Mouse (Mus musculus): ENCODE measurements around the gene Rpl3.

The Rpl3 gene

DNA sequence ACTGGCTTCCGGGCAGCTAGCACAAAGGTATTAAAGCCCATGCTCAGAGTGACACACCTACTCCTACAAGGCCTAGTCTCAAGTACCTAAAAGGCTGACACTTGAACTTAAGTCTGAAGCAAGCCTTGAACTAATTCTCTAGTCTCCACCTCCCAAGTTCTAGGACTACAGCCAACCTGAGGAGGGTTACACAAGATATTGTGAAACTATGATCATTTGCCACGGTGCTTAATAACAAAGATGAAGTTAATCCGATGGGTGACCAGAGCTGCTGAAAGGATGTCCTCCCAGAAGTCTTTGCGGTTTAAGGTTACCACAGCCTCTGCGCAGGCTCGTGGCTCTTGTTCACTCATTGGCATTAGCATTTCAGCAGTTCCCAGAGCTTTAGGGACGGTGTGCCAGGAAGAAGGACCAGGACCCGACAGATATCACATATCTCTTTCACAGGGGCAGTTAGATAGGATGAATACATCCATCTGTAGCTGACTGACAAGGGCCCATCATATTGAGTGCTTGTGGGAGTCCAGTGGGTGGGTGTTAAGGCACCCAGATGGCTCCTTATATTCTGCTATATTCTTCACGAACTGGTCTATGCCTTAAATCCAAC lies 4.2 kb downstream of the Rpl3 start:
- no peak for DNase-seq (ENCODE audit: low spot score)

GRCm38 (mm10) chr15:80083740-80084139 lies 7.9 kb downstream of the Rpl3 start:
- DNase-seq (ENCODE audit: low spot score): no peak

DNA sequence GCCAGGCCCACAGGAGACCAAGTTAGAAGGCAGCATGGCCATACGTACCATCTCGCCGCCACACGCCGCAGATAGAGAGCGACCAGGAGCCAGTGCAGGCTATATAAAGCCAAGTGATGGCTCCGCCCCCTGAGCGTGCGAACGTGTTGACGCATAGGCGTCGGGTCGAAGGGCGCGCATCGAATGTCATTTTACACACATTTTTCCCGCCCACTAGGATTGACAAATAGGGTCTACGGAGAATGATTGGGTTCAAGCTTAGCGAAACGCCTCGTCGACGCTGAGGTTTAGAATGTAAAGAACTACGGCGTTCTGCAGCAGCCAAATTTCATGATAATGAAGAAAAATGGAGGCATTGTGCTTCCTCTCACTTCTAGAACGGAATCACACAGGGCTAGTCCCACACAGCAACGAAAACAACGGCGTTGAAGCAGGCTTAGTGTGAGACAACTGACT lies 8.4 kb downstream of the Rpl3 start:
- peak; percentile 99 for DNase-seq (ENCODE audit: low spot score)

DNA sequence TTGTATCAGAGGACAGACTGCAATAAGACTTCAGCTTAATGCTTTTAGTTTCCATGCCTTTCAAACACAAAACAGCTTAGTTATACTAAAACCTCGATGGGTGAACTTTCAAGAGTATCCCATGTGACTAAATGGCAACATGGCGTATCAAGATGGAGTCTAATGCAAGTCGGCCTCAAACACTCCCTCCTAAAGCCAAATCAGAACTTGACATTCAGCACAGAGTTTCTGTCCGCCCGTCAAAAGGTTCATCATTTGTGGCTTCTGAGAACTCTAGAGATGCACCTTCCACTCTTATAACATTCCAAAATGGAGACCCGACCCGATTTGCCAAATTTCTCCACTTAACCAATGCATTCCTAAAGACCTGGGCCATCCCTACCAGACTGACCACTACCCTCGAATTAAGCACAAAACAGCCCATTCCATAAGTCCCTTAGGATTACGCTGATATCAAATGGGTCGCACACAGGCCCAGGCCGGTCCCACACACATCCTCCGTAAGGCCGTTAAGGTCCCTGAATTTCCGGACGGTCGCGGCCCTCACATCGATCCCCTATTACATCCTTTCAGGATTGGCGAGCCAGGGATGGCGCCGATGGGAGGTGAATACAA lies 8.9 kb downstream of the Rpl3 start:
- no peak for DNase-seq (ENCODE audit: low spot score)

DNA sequence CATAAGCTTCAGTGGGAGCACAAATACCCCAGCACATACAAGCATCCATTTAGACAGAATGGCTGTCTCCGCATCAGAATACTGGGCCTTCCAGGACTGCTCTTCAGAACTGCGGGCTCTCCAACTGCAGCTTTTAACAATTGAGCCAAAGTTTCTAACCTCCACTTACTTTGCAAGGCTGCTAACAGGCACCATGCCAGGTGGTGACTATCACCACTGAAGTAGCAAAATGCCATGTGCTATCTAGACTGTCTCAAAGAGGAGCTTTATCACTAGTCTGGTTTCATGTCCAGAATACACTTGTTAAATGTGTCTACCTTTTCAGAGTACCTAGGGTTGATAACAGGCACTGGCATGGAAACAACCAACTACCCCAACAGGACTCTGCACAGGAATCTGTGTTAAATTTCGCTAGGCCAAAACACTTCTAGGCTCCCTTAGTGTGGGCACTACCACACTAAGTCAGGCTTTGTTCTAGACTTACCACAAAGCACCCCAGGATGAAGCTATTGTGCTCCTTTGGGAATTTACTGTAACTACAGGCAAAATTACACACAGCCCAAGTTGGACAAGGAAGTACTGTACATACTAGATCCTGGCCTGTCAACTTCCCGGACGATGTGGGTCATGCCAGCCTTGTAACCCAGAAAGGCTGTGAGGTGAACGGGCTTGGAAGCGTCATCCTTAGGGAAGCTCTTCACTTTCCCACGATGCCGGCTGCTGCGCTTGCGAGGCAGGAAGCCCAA lies 9.7 kb downstream of the Rpl3 start:
- no peak for DNase-seq (ENCODE audit: low spot score)

DNA sequence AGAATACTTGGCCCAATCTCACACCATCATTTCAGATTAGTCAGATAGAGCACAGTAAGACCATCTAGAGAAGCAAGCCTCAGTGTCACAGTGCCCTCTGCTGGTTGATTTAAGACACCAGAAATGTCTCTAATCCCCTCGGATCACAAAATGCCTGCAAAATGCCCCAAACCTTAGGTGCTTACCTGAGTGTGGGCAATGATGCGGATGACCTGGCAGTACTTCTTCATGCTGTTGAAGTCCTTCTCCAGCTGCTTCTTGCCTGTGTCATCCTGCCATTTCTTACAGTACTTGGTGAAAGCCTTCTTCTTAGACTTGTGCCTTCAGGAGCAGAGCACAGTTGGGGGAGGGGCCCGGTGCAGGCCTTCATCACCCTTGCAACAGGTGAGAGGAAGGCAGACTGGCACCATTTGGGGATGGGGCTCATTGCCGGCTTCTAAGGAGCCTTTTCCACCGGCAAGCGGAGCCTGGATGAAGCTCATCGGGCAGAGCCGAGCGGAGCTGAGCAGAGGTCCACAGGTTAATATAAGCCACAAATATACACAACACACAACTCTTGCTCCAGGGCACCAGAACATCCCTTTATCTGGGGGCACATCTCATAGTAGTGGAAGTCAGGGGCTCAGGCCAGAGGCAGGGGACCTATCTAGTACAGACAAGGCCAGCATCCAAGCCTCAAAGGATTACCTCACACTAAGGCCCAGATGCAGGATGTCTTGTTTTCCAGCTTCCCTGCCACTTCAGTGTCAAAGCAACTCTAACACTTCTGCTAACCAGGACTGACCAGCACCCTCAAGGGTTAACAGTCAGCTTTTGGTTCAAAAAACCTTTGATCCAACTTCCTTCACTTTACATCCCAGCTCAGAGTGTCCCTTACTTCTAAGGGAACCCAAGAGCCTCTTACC lies 10.7 kb downstream of the Rpl3 start:
- no peak for DNase-seq (ENCODE audit: low spot score)

GRCm38 (mm10) chr15:80079954-80080353 lies 11.7 kb downstream of the Rpl3 start:
- no peak for DNase-seq (ENCODE audit: low spot score)

GRCm38 (mm10) chr15:80079129-80079668 lies 12.5 kb downstream of the Rpl3 start:
- no peak for DNase-seq (ENCODE audit: low spot score)

- DNase-seq (ENCODE audit: low spot score): no peak
Measured at GRCm38 (mm10) chr15:80078058-80078814, 13.4 kb downstream of the Rpl3 start.

DNA sequence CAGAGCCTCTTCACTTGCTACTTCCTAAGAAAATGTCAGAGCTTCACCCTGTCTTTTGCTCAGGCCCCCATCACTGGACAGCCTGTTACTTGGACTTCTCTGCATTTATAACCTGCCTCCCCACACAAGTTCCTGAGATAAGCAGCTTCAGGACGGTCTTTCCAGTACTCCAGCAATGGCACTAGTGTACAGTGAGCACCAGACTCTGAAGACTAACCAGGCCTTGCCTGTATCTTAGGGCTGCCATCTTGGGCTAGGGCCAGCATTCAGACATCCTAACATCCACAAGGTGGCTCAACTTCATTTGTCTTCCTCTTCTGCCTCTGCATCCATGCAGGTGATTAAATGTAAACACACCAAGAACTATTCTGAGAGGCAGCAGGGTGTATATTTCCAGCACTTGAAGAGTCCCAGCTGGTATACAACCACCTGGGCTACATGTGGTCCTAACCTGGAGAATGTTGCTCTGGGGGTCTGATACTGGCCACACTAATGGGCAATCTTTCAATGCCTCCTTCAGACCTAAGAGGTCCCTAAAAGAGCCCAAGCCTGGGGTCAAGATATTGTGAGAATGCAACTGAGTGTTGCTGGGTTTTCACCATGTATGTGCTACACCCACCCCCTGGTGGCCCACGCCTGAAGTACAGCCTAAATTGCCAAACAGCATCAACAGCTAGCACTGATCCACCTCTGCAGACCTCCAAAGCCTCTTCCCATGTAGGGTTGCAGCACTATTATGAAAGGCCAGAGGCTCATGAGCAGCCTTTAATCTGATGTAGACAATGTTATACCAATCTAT lies 15.1 kb downstream of the Rpl3 start:
- DNase-seq (ENCODE audit: low spot score): peak; percentile 85

DNA sequence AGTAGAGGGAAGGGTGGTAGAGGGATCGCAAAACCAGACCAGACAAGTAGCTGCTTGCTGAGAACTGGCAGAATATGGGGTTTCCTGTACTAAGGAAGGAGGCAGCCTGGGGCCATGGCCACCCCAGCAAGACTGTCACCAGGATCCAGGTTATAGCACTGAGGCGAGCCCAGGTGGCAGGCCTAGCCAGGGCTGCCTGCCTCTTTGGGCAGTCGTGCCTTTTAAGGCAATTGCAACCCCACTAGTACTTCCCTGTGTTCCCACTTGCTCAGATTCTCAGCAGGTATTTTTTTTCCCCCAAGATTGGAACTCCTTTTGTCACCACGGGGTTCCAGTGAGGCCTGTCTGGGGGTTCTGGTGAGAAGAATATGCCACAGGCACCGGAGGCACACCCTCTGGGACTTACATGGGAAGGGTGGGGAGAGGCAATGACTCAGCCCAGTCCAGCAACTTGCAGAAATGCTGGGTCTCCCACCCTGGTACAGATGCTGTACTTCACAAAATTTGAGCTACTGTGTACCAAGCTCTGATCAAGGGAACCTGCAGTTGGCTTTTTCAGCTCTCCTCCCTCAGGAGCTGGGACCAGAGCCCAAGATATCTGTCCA lies 15.8 kb downstream of the Rpl3 start:
- no peak for DNase-seq (ENCODE audit: low spot score)

DNA sequence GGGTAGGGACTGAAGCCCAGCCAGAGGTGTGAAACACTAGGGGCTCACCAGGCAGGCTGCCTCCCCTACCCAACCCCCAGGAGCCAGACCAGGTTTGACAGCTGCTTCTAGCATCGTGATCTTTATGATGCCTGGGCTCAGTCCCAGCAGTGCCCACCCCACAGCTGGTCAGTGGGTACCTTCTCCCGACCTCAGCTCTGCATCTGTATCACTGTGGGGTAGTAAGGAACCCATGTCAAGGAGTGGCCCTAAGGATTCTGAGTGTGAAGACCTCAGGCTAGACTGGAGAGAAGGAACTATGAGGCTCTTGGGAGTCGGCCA lies 16.3 kb downstream of the Rpl3 start:
- DNase-seq (ENCODE audit: low spot score): no peak

GRCm38 (mm10) chr15:80074663-80075373 lies 16.9 kb downstream of the Rpl3 start:
- DNase-seq (ENCODE audit: low spot score): no peak

DNA sequence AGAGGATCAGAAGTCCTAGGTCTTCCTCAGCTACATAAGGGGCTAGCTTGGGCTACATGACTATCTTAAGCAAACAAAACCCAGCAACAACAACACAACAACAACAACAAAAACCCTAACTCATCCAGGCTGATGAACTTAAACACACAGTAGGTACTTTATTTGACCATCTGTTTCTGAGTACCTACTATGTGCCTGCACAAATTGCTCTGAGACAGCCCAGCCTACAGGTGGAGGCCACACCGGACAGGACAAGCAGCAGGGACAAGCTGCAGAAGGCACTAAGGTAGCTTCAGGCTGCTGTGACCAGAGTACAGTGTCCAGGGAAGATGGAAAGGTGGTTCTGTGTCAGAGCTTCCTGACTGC lies 18.4 kb downstream of the Rpl3 start:
- DNase-seq (ENCODE audit: low spot score): no peak

DNA sequence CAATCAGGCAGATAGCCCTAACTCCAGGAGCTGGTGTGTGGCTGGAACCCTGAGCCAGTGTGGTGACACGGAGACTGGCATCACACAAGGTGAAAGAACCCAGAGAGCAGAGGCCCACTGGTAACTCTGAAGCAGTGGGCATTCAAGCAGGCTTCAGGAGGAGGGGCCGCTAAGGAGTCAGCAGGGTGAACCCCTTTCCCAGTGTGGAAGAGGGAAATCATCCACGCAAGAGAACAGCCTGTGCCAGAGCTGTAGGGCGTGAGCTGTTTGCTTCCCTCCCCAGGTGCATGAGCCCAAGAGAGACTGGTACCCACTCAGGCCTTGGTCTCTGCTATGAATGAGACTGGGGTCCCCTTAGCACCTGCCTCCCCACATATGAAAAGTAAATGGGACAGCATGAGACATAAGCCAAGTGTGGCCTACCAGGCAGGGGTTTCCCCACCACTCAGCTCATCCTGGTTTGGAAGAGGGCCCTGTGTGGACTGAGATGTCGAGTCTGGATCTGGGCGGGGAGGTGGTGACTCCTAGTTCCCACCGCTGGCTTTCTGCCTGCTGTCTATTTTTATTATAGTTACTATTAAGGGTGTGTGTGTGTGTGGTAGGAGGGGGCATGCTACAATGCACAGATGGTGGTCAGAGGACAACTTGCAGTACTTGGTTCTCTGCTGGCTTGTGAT lies 19.0 kb downstream of the Rpl3 start:
- DNase-seq (ENCODE audit: low spot score): no peak

DNA sequence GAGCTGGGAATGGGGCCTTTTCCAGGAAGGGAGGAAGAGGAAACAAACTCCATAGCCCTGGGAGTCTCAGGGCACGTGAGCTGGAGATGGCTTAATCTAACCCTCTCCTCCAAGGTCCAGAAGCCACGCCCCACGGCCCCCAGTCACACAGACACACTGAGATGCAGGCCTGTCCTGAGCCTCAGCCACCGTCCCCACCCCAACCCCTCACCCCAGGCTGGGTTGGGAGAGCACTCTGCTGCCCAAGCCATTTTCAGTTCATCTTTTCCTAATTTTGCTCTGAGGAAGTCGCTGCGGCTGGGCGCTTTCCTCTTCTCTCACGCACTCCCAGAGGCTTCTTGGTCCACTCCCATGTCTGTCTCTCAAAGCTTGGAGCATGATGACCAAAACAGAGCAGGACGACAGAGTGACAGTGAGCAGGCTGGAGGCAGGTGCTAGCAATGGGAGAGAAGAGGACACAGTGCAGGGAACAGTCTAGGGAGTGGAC lies 19.7 kb downstream of the Rpl3 start:
- peak; percentile 75 for DNase-seq (ENCODE audit: low spot score)

GRCm38 (mm10) chr15:80070095-80070644 lies 21.5 kb downstream of the Rpl3 start:
- DNase-seq (ENCODE audit: low spot score): no peak

GRCm38 (mm10) chr15:80069171-80069570 lies 22.5 kb downstream of the Rpl3 start:
- no peak for DNase-seq (ENCODE audit: low spot score)

DNA sequence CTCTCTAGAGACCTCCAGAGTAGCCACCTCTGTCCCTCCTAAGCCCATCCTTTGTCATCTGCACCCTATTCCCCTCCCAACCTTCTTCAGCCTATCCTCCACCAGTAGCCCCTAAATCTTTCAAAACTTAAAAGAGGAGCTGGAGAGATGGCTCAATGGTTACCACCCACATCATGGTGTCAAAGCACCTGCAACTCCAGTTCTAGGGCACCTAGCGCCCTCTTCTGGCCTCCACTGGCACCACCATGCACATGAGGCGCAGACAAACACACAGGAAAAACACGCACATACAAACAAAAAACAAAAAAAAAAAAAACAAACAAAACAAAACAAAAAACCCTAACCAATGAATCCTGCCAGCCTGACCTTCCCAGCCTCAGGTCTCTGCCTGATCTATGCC lies 25.1 kb downstream of the Rpl3 start:
- no peak for DNase-seq (ENCODE audit: low spot score)
